Mouse (Mus musculus) hindbrain, embryonic 10.5 days (tissue): ENCODE results near the gene Ubqln4. TPM values are rescaled to one million over a fixed set of nuclear protein-coding genes. Genes with fewer than 3 reads are reported as not detected.

Experiments
- DNase-seq: peaks from one replicate; pipeline ENCODE4 v3.0.0-alpha.2; 2017; ENCODE audit warnings: low spot score
- H3K27ac ChIP-seq: fragments of 300-500 bp; sonication (generic); 2 replicates; pipeline ENCODE4 v1.5.1; 2016; ENCODE audit warnings: mild to moderate bottlenecking, moderate library complexity
- H3K27me3 ChIP-seq: fragments of 300-500 bp; sonication (generic); 2 replicates; pipeline ENCODE4 v1.6.1; 2016; ENCODE audit warnings: mild to moderate bottlenecking; ENCODE audit not compliant: poor library complexity, insufficient read depth, severe bottlenecking
- H3K36me3 ChIP-seq: fragments of 300-500 bp; sonication (generic); 2 replicates; pipeline ENCODE4 v1.6.1; 2016; ENCODE audit warnings: mild to moderate bottlenecking, moderate library complexity
- H3K4me1 ChIP-seq: fragments of 300-500 bp; sonication (generic); replicated peaks from 2 replicates; pipeline ENCODE4 v1.6.1; 2016; ENCODE audit warnings: mild to moderate bottlenecking
- H3K4me3 ChIP-seq: fragments of 300-500 bp; sonication (generic); 2 replicates; pipeline ENCODE4 v1.5.1; 2016; ENCODE audit warnings: mild to moderate bottlenecking, moderate library complexity
- H3K9me3 ChIP-seq: fragments of 300-500 bp; sonication (generic); 2 replicates; pipeline ENCODE4 v1.6.1; 2016; ENCODE audit warnings: mild to moderate bottlenecking, moderate library complexity
- WGBS: fragments of 180-500 bp; shearing (Covaris S2); methylation state at CpG from one replicate; pipeline ENCODE4 v1.1.7; 2016; 5-methylcytosine and 5-hydroxymethylcytosine counted together
- microRNA counts: library from miRNA; unstranded; fragments of <30 nt; microRNA quantifications from one replicate; lab custom pipeline; 2017
- polyA plus RNA-seq: library from polyadenylated mRNA; unstranded; fragments of >200 nt; fragmentation: Nextera tagmentation; extraction: Ambion mirVana; gene quantifications from 2 replicates; pipeline ENCODE4 v1.2.1, GENCODE M21; 2016

The Ubqln4 gene
- polyA plus RNA-seq, 1 experiment from 2014 or later: 72.5 TPM

- peak overlapping the region; percentile 77 for H3K27ac ChIP-seq
- WGBS: under 1% methylated on average over 20 of the region's 20 CpGs
- peaks cover 21% of the 10 kb centered on the region for H3K4me1 ChIP-seq
- H3K4me3 ChIP-seq: peak overlapping the region; percentile 51
- H3K9me3 ChIP-seq: no peaks in the 10 kb centered on the region
- 0 out of 2 replicates have a peak, but pooled peaks cover 6% of the 10 kb centered on the region for H3K27me3 ChIP-seq
- no peaks in the 10 kb centered on the region for H3K36me3 ChIP-seq
- peak; percentile 95 for DNase-seq
Measured at GRCm38 (mm10) chr3:88607065-88607757, 53.7 kb downstream of the Ubqln4 start.

- Histone ChIP-seq H3K36me3 (no peaks in the 10 kb centered on the region), H3K4me3 (peak overlapping the region; percentile 51), H3K27ac (peak overlapping the region; percentile 62), H3K27me3 (0 out of 2 replicates have a peak, but pooled peaks cover 6% of the 10 kb centered on the region), H3K9me3 (no peaks in the 10 kb centered on the region), H3K4me1 (peaks cover 21% of the 10 kb centered on the region)
- DNase-seq: no peak
- WGBS: 20% methylated on average over 10 of the region's 10 CpGs
Measured at GRCm38 (mm10) chr3:88607758-88608138, 54.2 kb downstream of the Ubqln4 start.

GRCm38 (mm10) chr3:88609066-88609465, 55.5 kb downstream of the Ubqln4 start:
- Histone ChIP-seq H3K36me3 (no peaks in the 10 kb centered on the region), H3K4me3 (no peak overlapping the region), H3K27ac (no peak overlapping the region), H3K9me3 (no peaks in the 10 kb centered on the region), H3K27me3 (0 out of 2 replicates have a peak, but pooled peaks cover 6% of the 10 kb centered on the region), H3K4me1 (peaks cover 18% of the 10 kb centered on the region)
- DNase-seq: no peak
- WGBS: 82% methylated on average over 4 of the region's 4 CpGs

GRCm38 (mm10) chr3:88614418-88614817, 60.9 kb downstream of the Ubqln4 start:
- no peaks in the 10 kb centered on the region for H3K36me3 ChIP-seq
- H3K9me3 ChIP-seq: no peaks in the 10 kb centered on the region
- H3K27ac ChIP-seq: 0 out of 2 replicates have a peak overlapping the region, but pooled peaks have one; percentile 41
- 75% methylated on average over 8 of the region's 8 CpGs for WGBS
- no peak for DNase-seq
- H3K4me1 ChIP-seq: peaks cover 28% of the 10 kb centered on the region
- no peak overlapping the region for H3K4me3 ChIP-seq
- peaks cover 10% of the 10 kb centered on the region; the same call in 1 of the 2 replicates for H3K27me3 ChIP-seq

GRCm38 (mm10) chr3:88615117-88615516, 61.6 kb downstream of the Ubqln4 start:
- DNase-seq: no peak
- WGBS: 76% methylated on average over 5 of the region's 5 CpGs
- Histone ChIP-seq H3K9me3 (no peaks in the 10 kb centered on the region), H3K27me3 (peaks cover 10% of the 10 kb centered on the region; the same call in 1 of the 2 replicates), H3K4me1 (peaks cover 34% of the 10 kb centered on the region), H3K27ac (peak overlapping the region; percentile 53; the same call in 1 of the 2 replicates), H3K36me3 (no peaks in the 10 kb centered on the region), H3K4me3 (peak overlapping the region; percentile 25; the same call in 1 of the 2 replicates)

GRCm38 (mm10) chr3:88615902-88616391, 62.4 kb downstream of the Ubqln4 start:
- Histone ChIP-seq H3K9me3 (no peaks in the 10 kb centered on the region), H3K4me1 (peaks cover 43% of the 10 kb centered on the region), H3K4me3 (peak overlapping the region; percentile 25; the same call in 1 of the 2 replicates), H3K27me3 (peaks cover 10% of the 10 kb centered on the region; the same call in 1 of the 2 replicates), H3K27ac (peak overlapping the region; percentile 53; the same call in 1 of the 2 replicates), H3K36me3 (0 out of 2 replicates have a peak, but pooled peaks cover under 1% of the 10 kb centered on the region)
- DNase-seq: no peak
- whole genome bisulfite sequencing: 60% methylated on average over 9 of the region's 9 CpGs

- H3K27me3 ChIP-seq: peaks cover 10% of the 10 kb centered on the region; the same call in 1 of the 2 replicates
- H3K36me3 ChIP-seq: 0 out of 2 replicates have a peak, but pooled peaks cover 4% of the 10 kb centered on the region
- peaks cover 46% of the 10 kb centered on the region for H3K4me1 ChIP-seq
- 81% methylated on average over 3 of the region's 3 CpGs for WGBS
- H3K4me3 ChIP-seq: no peak overlapping the region
- no peaks in the 10 kb centered on the region for H3K9me3 ChIP-seq
- no peak overlapping the region for H3K27ac ChIP-seq
- DNase-seq: no peak
Measured at GRCm38 (mm10) chr3:88616951-88617500, 63.5 kb downstream of the Ubqln4 start.

GRCm38 (mm10) chr3:88618074-88618871, 64.7 kb downstream of the Ubqln4 start:
- Histone ChIP-seq H3K9me3 (no peaks in the 10 kb centered on the region), H3K4me1 (peaks cover 57% of the 10 kb centered on the region), H3K36me3 (0 out of 2 replicates have a peak, but pooled peaks cover 4% of the 10 kb centered on the region), H3K27me3 (peaks cover 10% of the 10 kb centered on the region; the same call in 1 of the 2 replicates), H3K27ac (no peak overlapping the region; the same call in 1 of the 2 replicates), H3K4me3 (peak overlapping the region; percentile 18; the same call in 1 of the 2 replicates)
- 69% methylated on average over 8 of the region's 8 CpGs for WGBS
- DNase-seq: no peak

MicroRNAs within 50 kb of the gene (microRNA counts, 519-probe panel; counts per million panel counts)
- 1,255 counts per million, percentile 77 among the panel's probes with 10 or more counts for microRNA mmu-miR-1905 (lab: Ali Mortazavi, UCI)

Other genes starting within 250 kb of the Ubqln4 start
- 150 and 157 TPM in 2 replicates for gene Glmp, start 228.7 kb upstream of the Ubqln4 start, polyA plus RNA-seq
- gene Tmem79, start 217.6 kb upstream of the Ubqln4 start, polyA plus RNA-seq: 1.5 and 2.7 TPM in 2 replicates
- 84.1 and 87.8 TPM in 2 replicates for gene Smg5, start 217.5 kb upstream of the Ubqln4 start, polyA plus RNA-seq
- 0.86 and 1.4 TPM in 2 replicates for gene Paqr6, start 189.2 kb upstream of the Ubqln4 start, polyA plus RNA-seq
- gene Bglap3, start 181.0 kb upstream of the Ubqln4 start, polyA plus RNA-seq: 0.12 TPM in 1 of 2 replicates, not detected in the other
- not detected in 2 replicates for gene Bglap2, start 175.1 kb upstream of the Ubqln4 start, polyA plus RNA-seq
- gene Bglap, start 169.3 kb upstream of the Ubqln4 start, polyA plus RNA-seq: not detected in 2 replicates
- gene Pmf1, start 143.4 kb upstream of the Ubqln4 start, polyA plus RNA-seq: 157 and 167 TPM in 2 replicates
- 19.2 and 20.3 TPM in 2 replicates for gene Slc25a44, start 128.6 kb upstream of the Ubqln4 start, polyA plus RNA-seq
- 3.8 and 8.6 TPM in 2 replicates for gene Sema4a, start 92.6 kb upstream of the Ubqln4 start, polyA plus RNA-seq
- 13.4 and 24.0 TPM in 2 replicates for gene Lmna, start 43.8 kb upstream of the Ubqln4 start, polyA plus RNA-seq
- gene Mex3a, start 21.4 kb upstream of the Ubqln4 start, polyA plus RNA-seq: 30.7 and 31.0 TPM in 2 replicates
- 2.1 and 2.9 TPM in 2 replicates for gene Rab25, start 5.5 kb upstream of the Ubqln4 start, polyA plus RNA-seq
- gene Lamtor2, start 684 bp upstream of the Ubqln4 start, polyA plus RNA-seq: 173 and 180 TPM in 2 replicates
- gene Ssr2, start 22.1 kb downstream of the Ubqln4 start, polyA plus RNA-seq: 207 and 220 TPM in 2 replicates
- gene Arhgef2, start 52.2 kb downstream of the Ubqln4 start, polyA plus RNA-seq: 111 and 123 TPM in 2 replicates
- gene Rxfp4, start 99.4 kb downstream of the Ubqln4 start, polyA plus RNA-seq: not detected in 2 replicates
- 99.6 and 102 TPM in 2 replicates for gene Khdc4, start 132.0 kb downstream of the Ubqln4 start, polyA plus RNA-seq
- gene Rit1, start 163.1 kb downstream of the Ubqln4 start, polyA plus RNA-seq: 35.7 and 48.5 TPM in 2 replicates
- 112 and 147 TPM in 2 replicates for gene Syt11, start 221.4 kb downstream of the Ubqln4 start, polyA plus RNA-seq